Mouse (Mus musculus) urinary bladder, postnatal 14 days (tissue): ENCODE measurements around the gene Cpeb3.
"Not testable (repeated sequence)": the region's sequence is repeated elsewhere in the genome, so short reads cannot be mapped to it uniquely, and the experiment has no call there.

ENCODE experiments used
- DNase-seq: peaks from one replicate; pipeline ENCODE4 v3.0.0; 2021; ENCODE audit warnings: low spot score

The Cpeb3 gene

GRCm38 (mm10) chr19:37156040-37156439 is 52.4 kb downstream of the Cpeb3 start:
- DNase-seq, result no peak

GRCm38 (mm10) chr19:37147145-37147544 is 61.3 kb downstream of the Cpeb3 start:
- DNase-seq, result no peak

- no peak for DNase-seq
Measured at GRCm38 (mm10) chr19:37145846-37146245, 62.6 kb downstream of the Cpeb3 start.

GRCm38 (mm10) chr19:37145401-37145800 is 63.0 kb downstream of the Cpeb3 start:
- no peak for DNase-seq

- DNase-seq, result no peak
Measured at GRCm38 (mm10) chr19:37141623-37142022, 66.8 kb downstream of the Cpeb3 start.

GRCm38 (mm10) chr19:37137133-37137532 is 71.3 kb downstream of the Cpeb3 start:
- no peak for DNase-seq

GRCm38 (mm10) chr19:37135459-37135858 is 72.9 kb downstream of the Cpeb3 start:
- not testable (repeated sequence) for DNase-seq

GRCm38 (mm10) chr19:37133666-37134065 is 74.7 kb downstream of the Cpeb3 start:
- no peak for DNase-seq

GRCm38 (mm10) chr19:37131660-37132059 is 76.7 kb downstream of the Cpeb3 start:
- no peak for DNase-seq

- no peak for DNase-seq
Measured at GRCm38 (mm10) chr19:37128461-37128860, 79.9 kb downstream of the Cpeb3 start.

- DNase-seq, result no peak
Measured at GRCm38 (mm10) chr19:37127018-37127567, 81.3 kb downstream of the Cpeb3 start.

GRCm38 (mm10) chr19:37124961-37125360 is 83.4 kb downstream of the Cpeb3 start:
- DNase-seq, result no peak

- DNase-seq, result no peak
Measured at GRCm38 (mm10) chr19:37119281-37119680, 89.1 kb downstream of the Cpeb3 start.

- DNase-seq, result no peak
Measured at GRCm38 (mm10) chr19:37115824-37116223, 92.6 kb downstream of the Cpeb3 start.

GRCm38 (mm10) chr19:37115374-37115773 is 93.0 kb downstream of the Cpeb3 start:
- DNase-seq, result no peak

- no peak for DNase-seq
Measured at GRCm38 (mm10) chr19:37111831-37112230, 96.6 kb downstream of the Cpeb3 start.

- DNase-seq, result no peak
Measured at GRCm38 (mm10) chr19:37110494-37110893, 97.9 kb downstream of the Cpeb3 start.

GRCm38 (mm10) chr19:37109853-37110252 is 98.5 kb downstream of the Cpeb3 start:
- no peak for DNase-seq

- no peak for DNase-seq
Measured at GRCm38 (mm10) chr19:37100689-37101088, 107.7 kb downstream of the Cpeb3 start.

GRCm38 (mm10) chr19:37095666-37096330 is 112.6 kb downstream of the Cpeb3 start:
- DNase-seq, result no peak

- no peak for DNase-seq
Measured at GRCm38 (mm10) chr19:37093181-37093580, 115.2 kb downstream of the Cpeb3 start.

GRCm38 (mm10) chr19:37090146-37091061 is 118.0 kb downstream of the Cpeb3 start:
- DNase-seq, result no peak
